Mouse (Mus musculus) heart, embryonic 11.5 days (tissue): ENCODE measurements around the gene Nsd1. TPM values are rescaled to one million over a fixed set of nuclear protein-coding genes. Genes with fewer than 3 reads are reported as not detected.

Experiments
- ATAC-seq: fragments of 200-750 bp; cut with Nextera tagmentation; replicated peaks from 2 replicates; pipeline ENCODE4 v1.8.0; 2017; ENCODE audit warnings: moderate library complexity; ENCODE audit not compliant: insufficient number of reproducible peaks, low FRiP score, low TSS enrichment
- H3K27ac ChIP-seq: fragments of 300-500 bp; sonication (generic); 2 replicates; pipeline ENCODE4 v1.5.1; 2014; ENCODE audit warnings: mild to moderate bottlenecking, low read depth, low read length
- H3K27me3 ChIP-seq: fragments of 300-500 bp; sonication (generic); 2 replicates; pipeline ENCODE4 v1.6.1; 2014; ENCODE audit warnings: mild to moderate bottlenecking, low read length, mixed read lengths; ENCODE audit not compliant: control insufficient read depth, insufficient read depth
- H3K36me3 ChIP-seq: fragments of 300-500 bp; sonication (generic); 2 replicates; pipeline ENCODE4 v1.6.1; 2014; ENCODE audit warnings: mild to moderate bottlenecking, low read length, moderate library complexity, mixed read lengths; ENCODE audit not compliant: control insufficient read depth, insufficient read depth
- H3K4me1 ChIP-seq: fragments of 300-500 bp; sonication (generic); 2 replicates; pipeline ENCODE4 v1.6.1; 2014; ENCODE audit warnings: low read length; ENCODE audit not compliant: control insufficient read depth, insufficient read depth
- H3K4me2 ChIP-seq: fragments of 300-500 bp; sonication (generic); 2 replicates; pipeline ENCODE4 v1.6.1; 2014; ENCODE audit warnings: mild to moderate bottlenecking, moderate library complexity
- H3K4me3 ChIP-seq: fragments of 300-500 bp; sonication (generic); 2 replicates; pipeline ENCODE4 v1.5.1; 2014; ENCODE audit warnings: low read depth, low read length
- H3K9ac ChIP-seq: fragments of 300-500 bp; sonication (generic); 2 replicates; pipeline ENCODE4 v1.6.1; 2014; ENCODE audit warnings: mild to moderate bottlenecking, low read depth, low read length, moderate library complexity
- H3K9me3 ChIP-seq: fragments of 300-500 bp; sonication (generic); replicated peaks from 2 replicates; pipeline ENCODE4 v1.6.1; 2016; ENCODE audit warnings: low read length; ENCODE audit not compliant: control insufficient read depth
- WGBS: fragments of 180-500 bp; shearing (Covaris S2); extraction: QIAGEN DNeasy Blood & Tissue Kit; methylation state at CpG from one replicate; pipeline ENCODE4 v1.1.7; 2014; ENCODE audit not compliant: insufficient replicate concordance; 5-methylcytosine and 5-hydroxymethylcytosine counted together
- polyA plus RNA-seq: library from polyadenylated mRNA; unstranded; fragments of >200 nt; fragmentation: Nextera tagmentation; extraction: Ambion mirVana; gene quantifications from 2 replicates; pipeline ENCODE4 v1.2.1, GENCODE M21; 2014

Gene Nsd1
- polyA plus RNA-seq, 1 experiment from 2014 or later, result 72.1 TPM

- 77% methylated on average over 8 of the region's 11 CpGs for WGBS
- no peak for ATAC-seq
- no peak overlapping the region for H3K9ac ChIP-seq
- no peak overlapping the region for H3K4me2 ChIP-seq
- H3K9me3 ChIP-seq, result no peaks in the 10 kb centered on the region
- no peak overlapping the region for H3K4me3 ChIP-seq
- H3K4me1 ChIP-seq, result peaks cover 2% of the 10 kb centered on the region; the same call in 1 of the 2 replicates
- no peak overlapping the region for H3K27ac ChIP-seq
- no peaks in the 10 kb centered on the region for H3K36me3 ChIP-seq
- H3K27me3 ChIP-seq, result no peaks in the 10 kb centered on the region
Measured at GRCm38 (mm10) chr13:55204667-55205389, 4.8 kb upstream of the Nsd1 start.

DNA sequence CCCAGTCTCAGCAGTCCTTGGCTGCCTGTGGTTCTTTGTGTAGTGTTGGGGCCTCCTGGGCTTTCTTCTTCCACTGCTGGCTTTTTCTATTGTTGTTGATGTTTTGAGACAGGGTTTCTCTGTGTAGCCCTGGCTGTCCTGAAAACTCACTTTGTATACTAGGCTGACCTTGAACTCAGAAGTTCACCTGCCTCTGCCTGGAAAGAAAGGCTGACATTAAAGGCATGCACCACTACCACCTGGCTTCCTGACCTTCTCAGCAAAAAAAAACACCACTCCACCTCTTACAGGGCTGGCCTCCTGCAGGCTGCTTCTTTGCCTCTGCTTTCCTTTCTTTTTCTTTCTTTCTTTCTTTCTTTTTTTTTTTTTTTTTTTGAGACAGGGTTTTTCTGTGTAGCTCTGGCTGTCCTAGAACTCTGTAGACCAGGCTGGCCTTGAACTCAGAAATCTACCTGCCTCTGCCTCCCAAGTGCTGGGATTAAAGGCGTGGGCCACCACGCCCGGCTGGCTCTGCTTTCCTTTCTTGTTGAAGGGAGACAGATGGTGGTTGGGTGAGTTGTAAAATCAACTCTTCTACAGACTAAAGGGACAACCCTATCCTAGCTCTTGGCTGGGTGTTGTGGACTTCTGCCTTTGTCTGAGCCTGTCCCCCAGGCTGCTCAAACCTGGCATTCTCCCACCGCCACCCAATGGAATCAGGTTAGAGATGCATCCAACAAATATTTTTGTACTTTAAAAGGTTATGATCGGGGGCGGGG lies 4.0 kb upstream of the Nsd1 start:
- Histone ChIP-seq H3K4me1 (peaks cover 7% of the 10 kb centered on the region), H3K27me3 (no peaks in the 10 kb centered on the region), H3K27ac (no peak overlapping the region), H3K9me3 (no peaks in the 10 kb centered on the region), H3K4me3 (no peak overlapping the region), H3K4me2 (no peak overlapping the region), H3K9ac (no peak overlapping the region), H3K36me3 (no peaks in the 10 kb centered on the region)
- no peak for ATAC-seq
- WGBS, result 88% methylated on average over 6 of the region's 6 CpGs

DNA sequence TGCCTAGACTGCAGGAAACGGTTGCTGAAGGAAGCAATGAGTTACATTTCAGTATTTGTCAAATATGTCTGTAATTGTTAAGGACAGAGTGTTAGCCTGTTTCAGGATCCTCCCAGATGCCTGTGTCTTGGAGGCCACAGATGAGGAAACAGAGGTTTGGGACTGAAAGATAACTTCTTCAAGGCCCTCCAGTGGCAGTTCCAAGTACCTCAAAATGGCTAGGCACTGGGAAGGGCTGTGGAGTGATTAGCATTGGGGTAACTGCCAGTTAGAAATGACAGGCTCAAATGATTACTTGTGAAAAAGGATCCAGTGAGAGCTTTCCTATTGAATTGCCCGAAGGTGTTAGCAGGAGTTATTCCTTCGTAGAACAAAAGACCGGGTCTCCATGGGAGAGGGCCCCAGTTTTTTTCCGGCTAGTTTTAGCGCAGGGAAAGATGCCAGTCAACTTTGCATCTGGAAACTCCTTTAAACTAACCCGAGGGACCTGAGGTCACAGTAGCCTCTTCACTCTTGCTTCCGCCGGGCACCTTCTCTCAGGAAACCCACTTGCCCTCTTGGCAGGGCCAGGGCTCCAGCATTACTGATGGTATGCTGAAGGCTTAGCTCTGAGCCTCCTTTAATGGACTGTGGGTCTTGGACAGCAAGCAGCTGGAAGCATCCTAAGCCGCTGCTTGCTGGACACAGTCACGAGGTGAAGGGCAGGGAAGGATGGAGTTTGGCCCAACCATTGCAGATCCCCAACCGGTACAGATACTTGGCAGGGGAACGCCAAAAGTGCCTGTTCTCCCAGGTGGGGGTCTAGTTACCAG lies 539 bp upstream of the Nsd1 start:
- 68% methylated on average over 13 of the region's 13 CpGs for WGBS
- Histone ChIP-seq H3K27me3 (no peaks in the 10 kb centered on the region), H3K36me3 (peaks cover 7% of the 10 kb centered on the region), H3K4me2 (no peak overlapping the region), H3K4me1 (peaks cover 18% of the 10 kb centered on the region), H3K27ac (no peak overlapping the region), H3K9ac (no peak overlapping the region), H3K9me3 (no peaks in the 10 kb centered on the region), H3K4me3 (no peak overlapping the region)
- no peak for ATAC-seq

DNA sequence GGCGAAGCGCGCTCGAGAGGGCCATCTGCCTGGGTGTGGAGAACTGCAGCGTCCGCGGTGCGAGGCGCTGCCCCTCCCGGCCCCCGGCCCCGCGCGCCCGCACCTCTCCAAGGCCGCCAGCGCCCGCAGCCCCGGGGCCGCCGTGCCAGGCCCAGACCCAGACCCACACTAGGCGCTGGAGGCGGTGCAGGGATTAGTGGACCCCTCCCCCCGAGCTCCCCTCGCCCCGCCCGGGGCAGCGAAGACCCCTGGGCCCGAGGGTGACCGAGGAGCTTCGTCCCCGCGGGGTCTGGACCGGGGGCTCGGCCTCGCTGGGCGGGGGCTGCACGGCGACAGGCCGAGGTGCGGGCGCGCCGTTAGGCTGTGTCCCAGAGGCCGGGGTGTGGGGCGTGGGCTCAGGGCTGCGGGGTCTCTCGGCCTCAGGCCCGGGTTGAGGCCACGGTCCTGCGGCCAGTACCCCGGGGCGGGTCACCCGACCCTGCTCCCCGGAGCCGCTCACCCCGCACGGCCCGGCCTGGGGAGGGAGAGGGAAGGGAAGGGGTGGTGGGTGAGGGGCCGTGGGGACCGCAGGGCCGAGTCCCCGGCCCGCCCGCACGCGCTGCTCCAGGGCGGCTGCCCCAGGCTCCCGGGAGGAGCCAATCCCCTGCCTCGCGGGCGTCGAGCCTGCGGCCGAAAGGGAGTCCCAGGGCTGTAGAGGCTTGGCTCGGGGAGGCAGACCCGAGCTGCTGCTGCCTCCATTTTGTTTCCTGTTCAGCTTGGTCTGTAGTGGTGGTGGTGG lies 800 bp downstream of the Nsd1 start:
- Histone ChIP-seq H3K36me3 (peaks cover 14% of the 10 kb centered on the region), H3K27me3 (no peaks in the 10 kb centered on the region), H3K4me2 (peak overlapping the region; percentile 80), H3K9ac (peak overlapping the region; percentile 96), H3K27ac (peak overlapping the region; percentile 99), H3K4me1 (peaks cover 28% of the 10 kb centered on the region), H3K4me3 (peak overlapping the region; percentile 78), H3K9me3 (no peaks in the 10 kb centered on the region)
- under 1% methylated on average over 73 of the region's 77 CpGs for WGBS
- ATAC-seq, result peak; percentile 44

DNA sequence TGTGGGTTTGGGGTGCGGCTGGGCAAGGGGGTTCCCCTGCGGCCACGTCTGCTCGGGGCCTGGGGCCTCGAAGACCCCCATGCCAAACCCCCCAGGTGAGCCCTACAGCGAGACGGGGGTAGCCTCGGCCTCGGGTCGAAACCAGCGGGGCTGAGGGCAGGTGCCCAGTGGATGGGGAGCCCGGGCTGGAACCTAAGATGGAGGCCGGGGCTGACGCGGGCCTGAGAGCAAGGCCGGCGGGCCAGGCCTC lies 1.3 kb downstream of the Nsd1 start:
- peak overlapping the region; percentile 99 for H3K27ac ChIP-seq
- no peaks in the 10 kb centered on the region for H3K27me3 ChIP-seq
- H3K9ac ChIP-seq, result peak overlapping the region; percentile 96
- peaks cover 14% of the 10 kb centered on the region for H3K36me3 ChIP-seq
- H3K4me2 ChIP-seq, result peak overlapping the region; percentile 80
- WGBS, result under 1% methylated on average over 17 of the region's 17 CpGs
- peak; percentile 59 for ATAC-seq
- no peaks in the 10 kb centered on the region for H3K9me3 ChIP-seq
- H3K4me1 ChIP-seq, result peaks cover 32% of the 10 kb centered on the region
- H3K4me3 ChIP-seq, result peak overlapping the region; percentile 78

GRCm38 (mm10) chr13:55211221-55212010 lies 1.8 kb downstream of the Nsd1 start:
- 0% methylated on average over 33 of the region's 93 CpGs for WGBS
- peak; percentile 74 for ATAC-seq
- H3K36me3 ChIP-seq, result peaks cover 20% of the 10 kb centered on the region
- peak overlapping the region; percentile 78 for H3K4me3 ChIP-seq
- no peaks in the 10 kb centered on the region for H3K27me3 ChIP-seq
- peaks cover 37% of the 10 kb centered on the region for H3K4me1 ChIP-seq
- peak overlapping the region; percentile 96 for H3K9ac ChIP-seq
- H3K27ac ChIP-seq, result peak overlapping the region; percentile 99
- H3K4me2 ChIP-seq, result peak overlapping the region; percentile 80
- H3K9me3 ChIP-seq, result no peaks in the 10 kb centered on the region

DNA sequence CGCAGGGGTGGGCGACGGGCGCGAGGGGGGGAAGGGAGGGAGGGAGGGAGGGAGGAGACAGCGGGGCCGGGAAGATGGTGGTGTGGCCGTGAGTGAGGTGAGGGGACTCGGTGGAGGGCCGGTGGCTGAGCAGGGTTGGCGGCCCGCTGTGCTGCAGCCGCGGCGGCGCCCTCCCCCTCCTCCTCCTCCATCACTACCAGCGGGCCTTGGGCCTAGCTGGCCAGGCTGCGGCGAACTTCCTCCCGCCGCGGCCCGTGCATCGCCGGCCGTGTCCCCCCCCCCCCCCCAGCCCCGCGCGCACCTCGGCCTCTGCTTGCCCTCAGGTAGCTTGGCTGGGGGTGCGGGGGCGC lies 2.4 kb downstream of the Nsd1 start:
- peak; percentile 43 for ATAC-seq
- Histone ChIP-seq H3K4me1 (peaks cover 39% of the 10 kb centered on the region), H3K9ac (peak overlapping the region; percentile 96), H3K4me2 (peak overlapping the region; percentile 80), H3K9me3 (no peaks in the 10 kb centered on the region), H3K4me3 (peak overlapping the region; percentile 78), H3K36me3 (peaks cover 21% of the 10 kb centered on the region), H3K27me3 (no peaks in the 10 kb centered on the region), H3K27ac (peak overlapping the region; percentile 99)
- WGBS, result 4% methylated on average over 5 of the region's 32 CpGs
